Mouse (Mus musculus) kidney, postnatal 0 days (tissue): ENCODE measurements around the gene Rpl22. TPM values are rescaled to one million over a fixed set of nuclear protein-coding genes. Genes with fewer than 3 reads are reported as not detected.

Source experiments
- ATAC-seq: fragments of 200-750 bp; cut with Nextera tagmentation; replicated peaks from 2 replicates; pipeline ENCODE4 v1.8.0; 2017; ENCODE audit warnings: low read depth, moderate number of reproducible peaks, moderate TSS enrichment, moderate library complexity; ENCODE audit not compliant: low FRiP score
- DNase-seq: peaks from one replicate; pipeline ENCODE4 v3.0.0-alpha.2; 2016; ENCODE audit warnings: low spot score
- H3K27ac ChIP-seq: fragments of 300-500 bp; sonication (generic); 2 replicates; pipeline ENCODE4 v1.5.1; 2014; ENCODE audit warnings: mild to moderate bottlenecking
- H3K27me3 ChIP-seq: fragments of 300-500 bp; sonication (generic); 2 replicates; pipeline ENCODE4 v1.6.1; 2014; ENCODE audit warnings: low read length, mixed read lengths; ENCODE audit not compliant: insufficient read depth
- H3K36me3 ChIP-seq: fragments of 300-500 bp; sonication (generic); 2 replicates; pipeline ENCODE4 v1.6.1; 2014; ENCODE audit warnings: low read length, mixed read lengths; ENCODE audit not compliant: insufficient read depth
- H3K4me1 ChIP-seq: fragments of 300-500 bp; sonication (generic); replicated peaks from 2 replicates; pipeline ENCODE4 v1.6.1; 2014; ENCODE audit warnings: antibody characterized with exemption, low read length, mixed read lengths; ENCODE audit not compliant: insufficient read depth
- H3K4me2 ChIP-seq: fragments of 300-500 bp; sonication (generic); 2 replicates; pipeline ENCODE4 v1.6.1; 2014; ENCODE audit warnings: mild to moderate bottlenecking, low read length, moderate library complexity, mixed read lengths
- H3K4me3 ChIP-seq: fragments of 300-500 bp; sonication (generic); replicated peaks from 2 replicates; pipeline ENCODE4 v1.5.1; 2014; ENCODE audit warnings: low read depth, low read length
- H3K9ac ChIP-seq: fragments of 300-500 bp; sonication (generic); 2 replicates; pipeline ENCODE4 v1.6.1; 2014; ENCODE audit warnings: low read depth, low read length
- H3K9me3 ChIP-seq: fragments of 300-500 bp; sonication (generic); replicated peaks from 2 replicates; pipeline ENCODE4 v1.6.1; 2016; ENCODE audit warnings: low read length, inconsistent platforms, mixed read lengths
- CTCF ChIP-seq: IDR thresholded peaks from 2 replicates; pipeline ENCODE4 v1.5.1; 2016; ENCODE audit warnings: antibody characterized with exemption, low read depth, mild to moderate bottlenecking, moderate library complexity
- WGBS: fragments of 180-500 bp; shearing (Covaris S2); extraction: QIAGEN DNeasy Blood & Tissue Kit; methylation state at CpG from one replicate; pipeline ENCODE4 v1.1.7; 2014; 5-methylcytosine and 5-hydroxymethylcytosine counted together
- polyA plus RNA-seq: library from polyadenylated mRNA; unstranded; fragments of >200 nt; fragmentation: Nextera tagmentation; extraction: Ambion mirVana; gene quantifications from 2 replicates; pipeline ENCODE4 v1.2.1, GENCODE M21; 2015

Rpl22 gene
- polyA plus RNA-seq, 1 experiment from 2014 or later = 527 TPM

DNA sequence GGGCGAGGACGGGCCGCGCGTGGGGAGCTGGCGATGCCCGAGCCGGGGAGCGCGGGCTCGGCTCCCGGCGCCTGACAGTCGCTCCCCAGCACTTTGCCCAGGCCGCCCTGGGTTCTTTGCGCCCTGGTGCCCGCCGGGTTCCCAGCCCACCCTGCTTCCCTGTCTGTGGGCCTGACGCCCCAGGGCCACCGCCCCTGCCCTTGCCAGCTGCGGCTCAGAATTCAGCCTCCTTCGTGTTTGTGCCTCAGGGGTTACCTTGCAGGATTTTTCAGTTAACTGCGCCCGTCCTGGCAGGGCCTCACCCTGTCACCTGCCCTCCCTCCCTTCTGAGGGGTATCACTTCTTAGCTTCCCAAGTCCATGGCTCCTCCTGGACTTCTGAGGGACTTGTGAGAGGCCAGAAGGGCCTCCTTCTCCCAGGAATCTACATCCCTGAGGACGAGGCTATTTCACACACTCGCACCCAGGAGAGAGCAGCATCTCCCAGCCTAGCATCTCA is 13.8 kb downstream of the Rpl22 start:
- DNase-seq (no peak), ATAC-seq (no peak)
- Histone ChIP-seq H3K9me3 (no peaks in the 10 kb centered on the region), H3K27ac (no peak overlapping the region), H3K27me3 (peaks cover 11% of the 10 kb centered on the region; the same call in 1 of the 2 replicates), H3K4me2 (peak overlapping the region; percentile 98), H3K4me1 (peaks cover 12% of the 10 kb centered on the region), H3K4me3 (peak overlapping the region; percentile 51), H3K9ac (peak overlapping the region; percentile 44; the same call in 1 of the 2 replicates), H3K36me3 (0 out of 2 replicates have a peak, but pooled peaks cover 10% of the 10 kb centered on the region)
- no peak for TF ChIP-seq CTCF
- 2% methylated on average over 9 of the region's 26 CpGs for WGBS

- Histone ChIP-seq H3K4me3 (no peak overlapping the region), H3K9ac (no peak overlapping the region), H3K4me2 (no peak overlapping the region), H3K27me3 (peaks cover 11% of the 10 kb centered on the region; the same call in 1 of the 2 replicates), H3K36me3 (0 out of 2 replicates have a peak, but pooled peaks cover 3% of the 10 kb centered on the region), H3K9me3 (no peaks in the 10 kb centered on the region), H3K27ac (no peak overlapping the region), H3K4me1 (peaks cover 12% of the 10 kb centered on the region)
- DNase-seq (no peak), ATAC-seq (no peak)
- TF ChIP-seq CTCF = no peak
- WGBS = 38% methylated on average over 15 of the region's 15 CpGs
These were observed 15.2 kb downstream of the Rpl22 start for GRCm38 (mm10) chr4:152340584-152341284.

GRCm38 (mm10) chr4:152343296-152343695 is 17.8 kb downstream of the Rpl22 start:
- H3K27me3 ChIP-seq = peaks cover 9% of the 10 kb centered on the region; the same call in 1 of the 2 replicates
- H3K9me3 ChIP-seq = no peaks in the 10 kb centered on the region
- peaks cover 12% of the 10 kb centered on the region for H3K4me1 ChIP-seq
- 14% methylated on average over 5 of the region's 5 CpGs for WGBS
- no peak overlapping the region for H3K9ac ChIP-seq
- no peak overlapping the region for H3K27ac ChIP-seq
- TF ChIP-seq CTCF = peak; percentile 72
- DNase-seq = peak; percentile 65
- no peak overlapping the region for H3K4me2 ChIP-seq
- H3K36me3 ChIP-seq = no peaks in the 10 kb centered on the region
- no peak overlapping the region for H3K4me3 ChIP-seq
- ATAC-seq = no peak

- ATAC-seq (no peak), DNase-seq (no peak)
- no peaks in the 10 kb centered on the region for H3K9me3 ChIP-seq
- no peak overlapping the region for H3K4me2 ChIP-seq
- no peak for TF ChIP-seq CTCF
- peaks cover under 1% of the 10 kb centered on the region; the same call in 1 of the 2 replicates for H3K4me1 ChIP-seq
- WGBS = 37% methylated on average over 7 of the region's 7 CpGs
- H3K9ac ChIP-seq = no peak overlapping the region
- no peaks in the 10 kb centered on the region for H3K36me3 ChIP-seq
- H3K27ac ChIP-seq = no peak overlapping the region
- no peak overlapping the region for H3K4me3 ChIP-seq
- H3K27me3 ChIP-seq = peaks cover 6% of the 10 kb centered on the region; the same call in 1 of the 2 replicates
These were observed 19.1 kb downstream of the Rpl22 start for GRCm38 (mm10) chr4:152344651-152345050.

DNA sequence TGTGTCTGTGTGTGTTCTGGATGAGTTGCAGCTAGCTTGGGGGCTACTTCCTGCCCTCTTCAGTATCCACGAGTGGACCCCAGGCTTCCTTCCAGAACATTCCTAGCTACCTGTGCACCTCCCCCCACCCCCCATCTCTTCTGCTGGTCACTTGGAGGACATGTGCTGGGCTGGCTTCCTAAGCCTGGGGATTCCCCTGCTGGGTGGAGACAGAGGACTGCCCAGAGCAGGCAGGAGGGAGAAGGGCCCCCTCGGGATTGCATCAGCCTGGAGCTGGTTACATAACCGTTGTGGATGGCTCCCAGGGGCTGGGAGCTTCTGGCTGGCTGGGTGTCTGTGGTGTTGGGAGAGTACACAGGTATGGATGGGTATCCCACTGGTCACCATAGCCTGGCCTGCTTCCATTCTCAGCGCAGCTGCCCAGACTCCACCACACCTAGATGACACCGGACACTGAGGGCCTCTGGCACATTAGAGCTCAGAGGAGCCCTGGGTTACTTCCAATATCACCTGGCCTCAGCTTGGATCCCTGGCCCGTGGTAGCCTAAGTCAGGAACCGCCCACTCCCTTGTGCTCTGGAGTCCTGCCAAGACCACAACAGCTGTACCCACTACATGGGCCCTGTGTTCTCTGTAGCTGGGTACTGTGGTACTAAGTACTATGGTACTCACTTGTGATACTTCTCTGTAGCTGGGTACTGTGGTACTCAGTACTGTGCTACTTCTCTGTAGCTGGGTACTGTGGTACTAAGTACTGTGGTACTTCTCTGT is 19.8 kb downstream of the Rpl22 start:
- Histone ChIP-seq H3K4me3 (no peak overlapping the region), H3K36me3 (no peaks in the 10 kb centered on the region), H3K27ac (no peak overlapping the region), H3K4me2 (no peak overlapping the region), H3K9me3 (no peaks in the 10 kb centered on the region), H3K9ac (no peak overlapping the region), H3K27me3 (peaks cover 4% of the 10 kb centered on the region; the same call in 1 of the 2 replicates), H3K4me1 (no peaks in the 10 kb centered on the region)
- WGBS = 43% methylated on average over 7 of the region's 7 CpGs
- TF ChIP-seq CTCF = no peak
- DNase-seq = no peak
- ATAC-seq = no peak

DNA sequence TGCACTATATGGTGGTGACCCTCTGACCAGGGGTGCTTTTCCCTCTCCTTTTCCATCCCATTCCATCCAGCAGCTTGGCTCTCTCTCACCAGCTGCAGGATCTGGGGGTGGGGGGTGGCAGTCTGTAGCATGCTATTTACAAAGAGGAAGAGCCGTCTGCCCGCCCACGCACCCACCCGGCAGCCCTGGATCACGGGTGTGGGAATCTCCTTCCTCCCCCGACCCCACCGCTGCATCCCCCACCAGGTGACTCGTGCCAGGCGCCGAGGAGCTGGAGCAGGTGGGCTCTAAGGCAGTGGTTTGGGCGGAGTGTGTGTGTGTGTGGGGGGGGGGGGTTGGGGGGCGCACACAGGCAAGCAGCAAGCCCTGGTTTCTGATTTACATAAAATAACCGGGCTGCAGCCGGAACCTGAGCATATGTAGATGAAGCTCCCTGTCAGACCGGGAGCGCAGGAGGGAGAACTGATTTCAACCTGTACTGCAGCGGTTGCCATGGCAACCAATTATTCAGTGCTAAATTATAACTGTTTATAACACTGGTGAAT is 24.4 kb downstream of the Rpl22 start:
- H3K27me3 ChIP-seq = 0 out of 2 replicates have a peak, but pooled peaks cover 8% of the 10 kb centered on the region
- H3K27ac ChIP-seq = no peak overlapping the region
- no peak overlapping the region for H3K9ac ChIP-seq
- H3K4me1 ChIP-seq = no peaks in the 10 kb centered on the region
- no peaks in the 10 kb centered on the region for H3K9me3 ChIP-seq
- H3K4me2 ChIP-seq = no peak overlapping the region
- no peak for TF ChIP-seq CTCF
- no peaks in the 10 kb centered on the region for H3K36me3 ChIP-seq
- H3K4me3 ChIP-seq = no peak overlapping the region
- 4% methylated on average over 16 of the region's 17 CpGs for WGBS
- DNase-seq (no peak), ATAC-seq (no peak)
